In genomic region chr2:93318781-93319349, GRCm38 (mm10) we compare ENCODE assay signal across 17 mouse cellular contexts. TPM values are rescaled to one million over a fixed set of nuclear protein-coding genes. Genes with fewer than 3 reads are reported as not detected.
DNase-seq lines count a peak whose midpoint lies in the region; ATAC-seq lines count a peak whose summit lies in the region.
"Had no signal": no experiment of that assay in that cellular context is flagged by ENCODE, and none has a peak within 500 bp of the region (broad histone marks: within the 10 kb centered on the region; RNA-seq: fewer than 3 reads in every experiment).

No protein-coding gene starts in this region.

- no peaks in the 10 kb centered on the region for H3K27me3 ChIP-seq in hindbrain, embryonic 12.5 days
- H3K27me3 ChIP-seq in midbrain, embryonic 15.5 days (replicated peaks) = no peaks in the 10 kb centered on the region
- H3K27me3 ChIP-seq: embryonic facial prominence, embryonic 12.5 days; forebrain, embryonic 12.5 days; intestine, embryonic 15.5 days; liver, embryonic 15.5 days had no signal

- 79% methylated on average over 21 of the region's 21 CpGs for WGBS in hindbrain, embryonic 12.5 days
- 70% methylated on average over 21 of the region's 21 CpGs for WGBS in midbrain, embryonic 15.5 days

- H3K4me1 ChIP-seq in hindbrain, embryonic 12.5 days = peaks cover 64% of the 10 kb centered on the region
- peaks cover 44% of the 10 kb centered on the region for H3K4me1 ChIP-seq in midbrain, embryonic 15.5 days
- H3K4me1 ChIP-seq: liver, embryonic 15.5 days had no signal

- no peaks in the 10 kb centered on the region for H3K9me3 ChIP-seq in hindbrain, embryonic 12.5 days (replicated peaks)
- H3K9me3 ChIP-seq in midbrain, embryonic 15.5 days = no peaks in the 10 kb centered on the region
- H3K9me3 ChIP-seq: embryonic facial prominence, embryonic 12.5 days; forebrain, embryonic 12.5 days; intestine, embryonic 15.5 days; liver, embryonic 15.5 days had no signal

- DNase-seq in adrenal gland, postnatal 14 days = peak; percentile 58
- DNase-seq in adrenal gland, postnatal 4 days (ENCODE audit: low spot score in 2 of 2) = no peak
- DNase-seq in layer of hippocampus, adult 18-20 months (ENCODE audit: low spot score in 2 of 2) = peak; percentile 37 to 73
- DNase-seq in layer of hippocampus, postnatal 10 days (ENCODE audit: low spot score in 2 of 2) = no peak
- no peak for DNase-seq in natural killer cell, adult 2 months (ENCODE audit: low spot score in 2 of 2)
- DNase-seq in gastrocnemius, postnatal 25 days = no peak
- DNase-seq: cerebellum, postnatal 36 days; heart, postnatal 10 days; lung, postnatal 14 days had no signal

- no peaks in the 10 kb centered on the region for H3K36me3 ChIP-seq in hindbrain, embryonic 12.5 days
- no peaks in the 10 kb centered on the region for H3K36me3 ChIP-seq in midbrain, embryonic 15.5 days (replicated peaks)
- H3K36me3 ChIP-seq: embryonic facial prominence, embryonic 12.5 days; G1E; intestine, embryonic 15.5 days; liver, embryonic 15.5 days had no signal

- ATAC-seq in hindbrain, embryonic 12.5 days (ENCODE audit: low FRiP score) = no peak
- ATAC-seq in midbrain, embryonic 15.5 days (replicated peaks) = no peak
- ATAC-seq: intestine, embryonic 15.5 days had no signal

- H3K27ac ChIP-seq in hindbrain, embryonic 12.5 days = peak overlapping the region; percentile 55; the same call in 1 of the 2 replicates
- peak overlapping the region; percentile 48 for H3K27ac ChIP-seq in midbrain, embryonic 15.5 days
- H3K27ac ChIP-seq: embryonic facial prominence, embryonic 12.5 days; forebrain, embryonic 12.5 days; heart, adult 2 months; liver, embryonic 15.5 days had no signal

- H3K9ac ChIP-seq in hindbrain, embryonic 12.5 days = no peak overlapping the region
- no peak overlapping the region for H3K9ac ChIP-seq in midbrain, embryonic 15.5 days
- H3K9ac ChIP-seq: embryonic facial prominence, embryonic 12.5 days; forebrain, embryonic 12.5 days; intestine, embryonic 15.5 days; liver, embryonic 15.5 days had no signal

- no peak overlapping the region for H3K4me2 ChIP-seq in hindbrain, embryonic 12.5 days (replicated peaks)
- no peak overlapping the region for H3K4me2 ChIP-seq in midbrain, embryonic 15.5 days
- H3K4me2 ChIP-seq: embryonic facial prominence, embryonic 12.5 days; forebrain, embryonic 12.5 days; intestine, embryonic 15.5 days; liver, embryonic 15.5 days had no signal

- H3K4me3 ChIP-seq in hindbrain, embryonic 12.5 days = no peak overlapping the region
- no peak overlapping the region for H3K4me3 ChIP-seq in midbrain, embryonic 15.5 days
- H3K4me3 ChIP-seq: embryonic facial prominence, embryonic 12.5 days; forebrain, embryonic 12.5 days; heart, adult 2 months; intestine, embryonic 15.5 days; liver, embryonic 15.5 days had no signal

RNA-seq across cellular contexts. Expression of gene Tspan18, which starts 15.4 kb away (rescaled TPM):
- 72.2 and 76.9 TPM in 2 replicates for total RNA-seq in adrenal gland, postnatal 14 days (2021)
- total RNA-seq in adrenal gland, postnatal 4 days (2021) = 10 to 100 TPM; 94.2 to 94.6 TPM
- 10 to 100 TPM; 27.8 to 31.3 TPM for total RNA-seq in layer of hippocampus, adult 18-20 months (2021)
- 10 to 100 TPM; 53.3 to 55.7 TPM for total RNA-seq in layer of hippocampus, postnatal 10 days (2021)
- polyA plus RNA-seq in hindbrain, embryonic 12.5 days (2016; fragmentation: Nextera tagmentation; extraction: Ambion mirVana) = 34.2 and 39.0 TPM in 2 replicates
- polyA plus RNA-seq in midbrain, embryonic 15.5 days (2015; fragmentation: Nextera tagmentation; extraction: Ambion mirVana) = 20.1 and 22.6 TPM in 2 replicates
- total RNA-seq in gastrocnemius, postnatal 25 days (2021) = 1 to 10 TPM; 3.8 TPM

Comparison
In these comparisons a context has a peak if more than half of its experiments do, and no peak if none do; other contexts are left out.
1. DNase-seq: peak in adrenal gland, postnatal 14 days (single experiment) and layer of hippocampus, adult 18-20 months (2 of 2); none in adrenal gland, postnatal 4 days (0 of 2), layer of hippocampus, postnatal 10 days (0 of 2), natural killer cell, adult 2 months (0 of 2) and gastrocnemius, postnatal 25 days (single experiment).
2. RNA of gene Tspan18, which starts 15.4 kb away (total RNA-seq): 94.2 to 94.6 TPM in adrenal gland, postnatal 4 days, 72.2 to 76.9 TPM in adrenal gland, postnatal 14 days, 53.3 to 55.7 TPM in layer of hippocampus, postnatal 10 days and 27.8 to 31.3 TPM in layer of hippocampus, adult 18-20 months; 3.8 TPM in gastrocnemius, postnatal 25 days; every median in the first group is over 4 times any median in the second.